Mouse (Mus musculus): ENCODE measurements around the gene Mtx2. TPM values are rescaled to one million over a fixed set of nuclear protein-coding genes. Genes with fewer than 3 reads are reported as not detected.
A peak's percentile ranks its signal among the peaks of the same experiment; 100 is the strongest.

The Mtx2 gene
- polyA plus RNA-seq (2014; fragmentation: Nextera tagmentation; extraction: Ambion mirVana), result 161 and 168 TPM in 2 replicates

DNA sequence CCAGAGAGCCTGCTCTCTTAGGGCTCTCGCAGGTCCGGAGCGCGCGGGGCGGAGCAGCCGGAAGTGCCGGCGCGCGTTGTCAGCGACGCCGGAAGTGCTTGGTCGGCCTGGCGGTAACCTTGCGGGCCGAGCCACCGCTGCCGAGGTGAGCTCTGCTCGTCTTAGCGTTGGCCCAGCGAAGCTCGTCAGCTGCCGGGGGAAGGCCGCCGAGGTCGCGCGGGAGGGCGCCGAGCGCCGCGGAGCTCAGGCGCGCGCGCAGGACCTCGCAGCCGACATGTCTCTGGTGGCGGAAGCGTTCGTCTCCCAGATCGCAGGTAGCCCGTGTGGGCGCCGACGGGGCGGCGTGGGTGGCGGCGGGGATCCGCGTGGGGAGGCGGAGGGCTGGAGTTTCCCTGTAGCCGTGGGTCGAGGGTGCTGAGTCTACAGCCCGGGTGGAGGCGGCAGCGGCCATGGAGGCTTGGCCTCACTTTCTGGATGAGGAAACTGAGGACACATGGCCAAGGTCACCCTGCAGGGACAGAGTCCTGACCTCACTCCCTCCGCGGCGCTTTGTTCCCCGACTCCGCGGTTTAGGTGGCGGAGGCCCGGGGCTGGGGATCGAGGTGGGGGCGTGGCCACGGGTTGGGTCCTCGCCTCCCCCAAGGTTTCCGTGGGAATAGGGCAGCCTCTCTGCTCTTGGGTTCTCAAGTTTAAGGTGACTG lies at the start of gene Mtx2:
TSS of gene Mtx2 (plus strand) at position 74 of the 701 bp plus-strand sequence.
- under 1% methylated on average over 74 of the region's 74 CpGs for WGBS
- Histone ChIP-seq H3K4me3 (ENCODE audit: low read depth, low read length) (peak within 1 kb of the TSS; percentile 86), H3K4me2 (ENCODE audit: low read length) (peak within 1 kb of the TSS; percentile 64)

DNA sequence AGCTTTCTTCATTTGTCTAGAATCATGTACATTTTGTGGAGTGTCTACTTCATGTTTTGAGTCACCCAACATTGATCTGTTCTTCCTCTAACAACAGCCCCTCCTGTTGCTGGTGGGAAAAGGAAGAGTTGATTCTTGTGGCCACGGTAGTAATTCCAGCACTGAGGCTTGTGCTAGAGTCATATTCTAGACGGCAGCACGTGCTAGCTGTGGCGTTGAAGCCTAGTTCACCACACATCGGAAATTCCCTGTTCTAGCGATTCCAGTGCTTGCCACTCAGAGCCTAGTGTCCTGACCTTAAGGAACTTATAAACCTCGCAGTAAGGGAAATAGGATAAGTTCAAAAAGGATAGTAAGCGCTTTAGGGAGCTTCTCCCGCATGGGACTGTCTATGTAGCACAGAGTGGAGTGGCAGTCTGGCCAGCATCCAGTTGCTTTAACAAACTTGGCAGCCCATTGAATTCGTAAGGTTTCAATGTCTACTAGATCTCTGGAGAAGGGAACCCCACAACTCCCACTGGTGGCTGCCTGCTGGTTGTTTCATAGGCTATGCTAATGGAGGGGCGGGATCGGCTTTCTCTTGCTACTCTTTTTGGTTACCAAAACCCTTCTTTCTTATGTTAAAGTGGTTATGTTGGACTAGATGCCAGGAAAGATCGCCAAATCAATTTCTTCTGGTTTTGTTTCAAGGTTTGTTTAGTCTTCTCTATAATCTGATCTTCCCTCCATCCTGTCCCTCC lies 47.9 kb upstream of the Mtx2 start:
- Histone ChIP-seq H3K27ac (ENCODE audit: low read depth, low read length) (no peak overlapping the region), H3K36me3 (ENCODE audit: control insufficient read depth, insufficient read depth, low read length) (no peaks in the 10 kb centered on the region), H3K4me2 (ENCODE audit: low read length) (no peak overlapping the region), H3K27me3 (replicated peaks; ENCODE audit: control insufficient read depth, insufficient read depth, low read length) (no peaks in the 10 kb centered on the region), H3K9me3 (replicated peaks; ENCODE audit: control insufficient read depth, low read length) (no peaks in the 10 kb centered on the region), H3K4me1 (ENCODE audit: control insufficient read depth, insufficient read depth, low read length) (no peaks in the 10 kb centered on the region), H3K4me3 (ENCODE audit: low read depth, low read length) (no peak overlapping the region), H3K9ac (ENCODE audit: low read length) (no peak overlapping the region)
- no peak for ATAC-seq
- DNase-seq (ENCODE audit: low spot score), result peak; percentile 47
- 66% methylated on average over 13 of the region's 13 CpGs for WGBS

More for the DNA sequence above, at the start of gene Mtx2:
- ATAC-seq (peak; percentile 96), DNase-seq (ENCODE audit: low spot score) (peak; percentile 85)
- no peaks in the 10 kb centered on the region for H3K9me3 ChIP-seq (replicated peaks; ENCODE audit: control insufficient read depth, low read length)
- H3K27me3 ChIP-seq (replicated peaks; ENCODE audit: control insufficient read depth, insufficient read depth, low read length), result no peaks in the 10 kb centered on the region
- H3K27ac ChIP-seq (ENCODE audit: low read depth, low read length), result peak within 1 kb of the TSS; percentile 2
- no peaks in the 10 kb centered on the region for H3K4me1 ChIP-seq (ENCODE audit: control insufficient read depth, insufficient read depth, low read length)
- no peaks in the 10 kb centered on the region for H3K36me3 ChIP-seq (ENCODE audit: control insufficient read depth, insufficient read depth, low read length)
- H3K9ac ChIP-seq (ENCODE audit: low read length), result peak within 1 kb of the TSS; percentile 89

DNA sequence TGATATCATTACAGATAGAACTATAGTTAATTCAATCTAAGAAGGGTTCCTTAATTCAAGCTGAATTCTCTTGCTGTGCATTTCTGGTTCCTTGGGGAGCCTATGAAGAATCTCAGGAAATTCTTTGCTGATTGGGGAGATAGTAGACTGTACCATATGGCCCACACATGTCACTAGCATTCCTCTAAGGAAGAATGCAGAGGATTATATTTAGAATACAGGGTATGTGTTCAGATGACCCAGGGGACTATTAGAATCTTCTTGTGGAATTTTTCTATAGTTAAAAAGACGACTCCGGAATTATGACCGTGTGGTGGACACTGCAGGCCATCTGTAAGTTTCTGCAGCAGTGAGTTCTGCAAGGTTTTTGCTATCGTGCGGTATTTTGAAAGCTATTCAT lies 44.2 kb upstream of the Mtx2 start:
- Histone ChIP-seq H3K27me3 (replicated peaks; ENCODE audit: control insufficient read depth, insufficient read depth, low read length) (no peaks in the 10 kb centered on the region), H3K4me3 (ENCODE audit: low read depth, low read length) (no peak overlapping the region), H3K4me1 (ENCODE audit: control insufficient read depth, insufficient read depth, low read length) (no peaks in the 10 kb centered on the region), H3K27ac (ENCODE audit: low read depth, low read length) (no peak overlapping the region), H3K9me3 (replicated peaks; ENCODE audit: control insufficient read depth, low read length) (no peaks in the 10 kb centered on the region), H3K9ac (ENCODE audit: low read length) (no peak overlapping the region), H3K4me2 (ENCODE audit: low read length) (no peak overlapping the region), H3K36me3 (ENCODE audit: control insufficient read depth, insufficient read depth, low read length) (no peaks in the 10 kb centered on the region)
- WGBS, result 94% methylated on average over 5 of the region's 5 CpGs
- ATAC-seq (no peak), DNase-seq (ENCODE audit: low spot score) (no peak)

DNA sequence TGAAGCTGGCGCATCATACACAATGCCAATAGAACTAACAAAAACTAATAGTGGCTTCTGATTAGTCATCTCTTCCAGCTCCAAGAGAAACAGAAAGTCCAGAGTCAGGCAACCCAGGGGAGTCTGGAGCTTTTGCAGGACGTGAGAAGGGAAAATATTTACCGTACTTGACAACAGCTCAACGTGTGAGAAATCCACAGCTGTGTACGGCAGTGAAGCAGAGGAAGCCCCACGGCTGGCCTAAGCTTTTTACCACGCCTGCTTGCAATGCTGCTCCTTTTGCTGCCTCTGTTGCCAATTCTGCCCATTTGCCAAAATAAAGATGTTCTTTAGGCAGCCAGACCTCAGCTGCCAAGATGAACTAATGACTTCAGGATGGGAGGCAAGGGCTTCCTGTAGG lies 30.1 kb upstream of the Mtx2 start:
- Histone ChIP-seq H3K27me3 (replicated peaks; ENCODE audit: control insufficient read depth, insufficient read depth, low read length) (no peaks in the 10 kb centered on the region), H3K9me3 (replicated peaks; ENCODE audit: control insufficient read depth, low read length) (no peaks in the 10 kb centered on the region), H3K4me2 (ENCODE audit: low read length) (no peak overlapping the region), H3K4me3 (ENCODE audit: low read depth, low read length) (no peak overlapping the region), H3K27ac (ENCODE audit: low read depth, low read length) (no peak overlapping the region), H3K9ac (ENCODE audit: low read length) (no peak overlapping the region), H3K36me3 (ENCODE audit: control insufficient read depth, insufficient read depth, low read length) (no peaks in the 10 kb centered on the region), H3K4me1 (ENCODE audit: control insufficient read depth, insufficient read depth, low read length) (no peaks in the 10 kb centered on the region)
- DNase-seq (ENCODE audit: low spot score) (peak; percentile 7), ATAC-seq (no peak)
- WGBS, result 52% methylated on average over 7 of the region's 7 CpGs

DNA sequence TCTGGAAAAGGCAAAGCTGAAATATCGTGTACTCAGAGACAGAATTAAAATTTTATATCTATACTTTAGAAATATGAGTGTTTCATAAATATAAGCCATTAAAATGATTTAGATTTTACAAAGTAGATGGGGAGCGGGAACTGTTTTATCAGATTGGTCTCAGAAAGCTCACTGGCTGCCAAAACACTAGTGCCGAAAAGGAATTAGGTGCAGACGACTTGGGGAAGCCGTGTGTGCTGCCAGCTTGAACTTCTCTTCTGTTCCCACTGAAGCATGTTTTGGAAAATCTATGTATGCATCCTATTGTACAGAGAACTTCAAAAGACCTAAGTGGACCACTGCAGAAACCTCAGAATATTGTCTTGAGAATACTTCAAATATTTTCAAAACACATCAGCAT lies 17.2 kb upstream of the Mtx2 start:
- no peaks in the 10 kb centered on the region for H3K4me1 ChIP-seq (ENCODE audit: control insufficient read depth, insufficient read depth, low read length)
- 86% methylated on average over 5 of the region's 5 CpGs for WGBS
- no peak overlapping the region for H3K4me2 ChIP-seq (ENCODE audit: low read length)
- no peaks in the 10 kb centered on the region for H3K9me3 ChIP-seq (replicated peaks; ENCODE audit: control insufficient read depth, low read length)
- no peaks in the 10 kb centered on the region for H3K36me3 ChIP-seq (ENCODE audit: control insufficient read depth, insufficient read depth, low read length)
- DNase-seq (ENCODE audit: low spot score) (no peak), ATAC-seq (no peak)
- H3K27me3 ChIP-seq (replicated peaks; ENCODE audit: control insufficient read depth, insufficient read depth, low read length), result no peaks in the 10 kb centered on the region
- H3K9ac ChIP-seq (ENCODE audit: low read length), result no peak overlapping the region
- no peak overlapping the region for H3K4me3 ChIP-seq (ENCODE audit: low read depth, low read length)
- no peak overlapping the region for H3K27ac ChIP-seq (ENCODE audit: low read depth, low read length)

DNA sequence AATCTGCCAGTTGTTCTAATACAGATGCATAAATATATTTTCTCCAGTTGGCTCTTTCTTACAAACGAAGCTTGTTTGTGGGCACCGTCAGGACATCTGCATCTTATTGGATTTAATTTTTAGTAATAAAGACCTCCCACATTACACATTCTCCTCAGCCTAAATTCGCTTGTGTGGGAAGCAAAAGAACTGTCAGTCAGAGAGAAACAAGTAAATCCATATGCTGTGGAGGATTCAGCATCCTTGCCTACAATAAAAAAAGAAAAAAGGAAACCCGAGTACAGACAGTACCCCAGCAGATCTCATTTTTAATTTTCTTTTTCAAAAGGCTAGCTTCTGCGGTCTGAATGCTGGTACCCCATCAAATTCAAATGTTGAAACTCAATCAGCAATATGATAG lies 2.9 kb upstream of the Mtx2 start:
- H3K9ac ChIP-seq (ENCODE audit: low read length), result no peak overlapping the region
- no peaks in the 10 kb centered on the region for H3K36me3 ChIP-seq (ENCODE audit: control insufficient read depth, insufficient read depth, low read length)
- ATAC-seq (no peak), DNase-seq (ENCODE audit: low spot score) (no peak)
- H3K4me2 ChIP-seq (ENCODE audit: low read length), result no peak overlapping the region
- H3K4me3 ChIP-seq (ENCODE audit: low read depth, low read length), result no peak overlapping the region
- H3K9me3 ChIP-seq (replicated peaks; ENCODE audit: control insufficient read depth, low read length), result no peaks in the 10 kb centered on the region
- WGBS, result 68% methylated on average over 5 of the region's 5 CpGs
- no peaks in the 10 kb centered on the region for H3K27me3 ChIP-seq (replicated peaks; ENCODE audit: control insufficient read depth, insufficient read depth, low read length)
- H3K4me1 ChIP-seq (ENCODE audit: control insufficient read depth, insufficient read depth, low read length), result no peaks in the 10 kb centered on the region
- no peak overlapping the region for H3K27ac ChIP-seq (ENCODE audit: low read depth, low read length)

DNA sequence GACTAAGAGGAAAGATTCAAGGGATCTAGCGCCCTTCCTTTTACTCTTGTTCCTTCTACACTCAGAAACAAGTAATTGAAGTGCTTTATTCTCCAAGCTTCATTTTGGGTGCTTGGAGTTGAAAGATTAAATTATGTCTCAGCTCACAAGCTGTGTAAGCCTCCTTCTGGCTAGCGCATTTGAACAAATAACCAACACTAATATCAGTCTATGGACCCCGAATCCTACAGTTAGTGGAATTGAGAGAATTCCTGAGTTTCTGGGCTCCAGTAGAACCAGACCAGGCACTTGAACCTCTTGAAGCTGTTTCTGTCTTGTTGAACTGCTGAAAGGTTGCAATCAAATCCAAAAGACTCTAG lies 253 bp upstream of the Mtx2 start:
- peak overlapping the region; percentile 89 for H3K9ac ChIP-seq (ENCODE audit: low read length)
- H3K9me3 ChIP-seq (replicated peaks; ENCODE audit: control insufficient read depth, low read length), result no peaks in the 10 kb centered on the region
- no peak for DNase-seq (ENCODE audit: low spot score)
- H3K4me3 ChIP-seq (ENCODE audit: low read depth, low read length), result peak overlapping the region; percentile 86
- ATAC-seq, result peak; percentile 61
- no peaks in the 10 kb centered on the region for H3K36me3 ChIP-seq (ENCODE audit: control insufficient read depth, insufficient read depth, low read length)
- H3K4me1 ChIP-seq (ENCODE audit: control insufficient read depth, insufficient read depth, low read length), result no peaks in the 10 kb centered on the region
- peak overlapping the region; percentile 64 for H3K4me2 ChIP-seq (ENCODE audit: low read length)
- WGBS, result 75% methylated on average over 3 of the region's 3 CpGs
- H3K27ac ChIP-seq (ENCODE audit: low read depth, low read length), result peak overlapping the region; percentile 2; the same call in 1 of the 2 replicates
- no peaks in the 10 kb centered on the region for H3K27me3 ChIP-seq (replicated peaks; ENCODE audit: control insufficient read depth, insufficient read depth, low read length)

DNA sequence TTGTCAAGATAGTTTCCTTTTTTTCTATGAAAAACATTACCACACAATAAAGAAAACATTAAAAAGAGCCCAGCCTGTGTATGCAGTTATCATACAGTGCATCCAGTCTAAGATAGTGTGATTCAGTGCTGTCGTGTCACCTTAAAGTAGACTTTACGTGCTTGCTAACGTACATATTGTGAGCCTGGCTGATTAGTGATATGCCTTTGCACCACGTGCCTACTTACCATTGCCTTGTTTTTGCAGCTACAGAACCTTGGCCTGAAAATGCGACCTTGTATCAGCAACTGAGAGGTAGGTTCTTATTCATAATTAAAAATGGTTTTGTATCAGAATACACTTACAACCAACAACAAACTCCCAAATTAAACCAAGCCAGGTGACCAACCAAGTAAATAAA lies 21.4 kb downstream of the Mtx2 start:
- Histone ChIP-seq H3K9ac (ENCODE audit: low read length) (no peak overlapping the region), H3K36me3 (ENCODE audit: control insufficient read depth, insufficient read depth, low read length) (no peaks in the 10 kb centered on the region), H3K4me3 (ENCODE audit: low read depth, low read length) (no peak overlapping the region), H3K27ac (ENCODE audit: low read depth, low read length) (no peak overlapping the region), H3K4me2 (ENCODE audit: low read length) (no peak overlapping the region), H3K9me3 (replicated peaks; ENCODE audit: control insufficient read depth, low read length) (no peaks in the 10 kb centered on the region), H3K4me1 (ENCODE audit: control insufficient read depth, insufficient read depth, low read length) (no peaks in the 10 kb centered on the region), H3K27me3 (replicated peaks; ENCODE audit: control insufficient read depth, insufficient read depth, low read length) (no peaks in the 10 kb centered on the region)
- no peak for DNase-seq (ENCODE audit: low spot score)
- WGBS, result 87% methylated on average over 5 of the region's 5 CpGs
- ATAC-seq, result no peak

DNA sequence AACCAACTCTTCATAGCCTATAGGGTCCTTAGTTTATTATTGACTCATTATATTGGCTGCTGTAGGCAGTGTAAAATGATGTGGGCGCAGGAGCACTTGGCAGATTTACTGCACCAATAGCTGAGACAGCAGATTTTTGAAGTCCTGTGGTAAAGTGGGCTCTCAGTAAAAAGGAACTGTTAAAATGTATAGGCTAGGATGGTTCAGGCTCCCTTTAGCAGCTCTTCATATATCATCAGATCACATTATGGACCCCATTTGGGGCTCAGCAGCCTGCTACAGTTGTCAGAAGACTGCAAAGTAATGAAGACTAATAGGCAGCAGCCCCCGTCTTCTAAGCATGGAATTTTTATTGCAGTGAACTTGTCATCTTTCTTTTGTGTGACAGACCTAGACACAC lies 21.9 kb downstream of the Mtx2 start:
- Histone ChIP-seq H3K9me3 (replicated peaks; ENCODE audit: control insufficient read depth, low read length) (no peaks in the 10 kb centered on the region), H3K27ac (ENCODE audit: low read depth, low read length) (no peak overlapping the region), H3K36me3 (ENCODE audit: control insufficient read depth, insufficient read depth, low read length) (no peaks in the 10 kb centered on the region), H3K4me1 (ENCODE audit: control insufficient read depth, insufficient read depth, low read length) (no peaks in the 10 kb centered on the region), H3K9ac (ENCODE audit: low read length) (no peak overlapping the region), H3K27me3 (replicated peaks; ENCODE audit: control insufficient read depth, insufficient read depth, low read length) (no peaks in the 10 kb centered on the region), H3K4me2 (ENCODE audit: low read length) (no peak overlapping the region), H3K4me3 (ENCODE audit: low read depth, low read length) (no peak overlapping the region)
- DNase-seq (ENCODE audit: low spot score), result no peak
- no peak for ATAC-seq
- 77% methylated on average over 2 of the region's 2 CpGs for WGBS
